Mouse (Mus musculus): ENCODE results near the gene Kcnma1. TPM values are rescaled to one million over a fixed set of nuclear protein-coding genes. Genes with fewer than 3 reads are reported as not detected.

Gene Kcnma1
- polyA plus RNA-seq, 1 experiment from 2014 or later: 2.7 TPM

DNA sequence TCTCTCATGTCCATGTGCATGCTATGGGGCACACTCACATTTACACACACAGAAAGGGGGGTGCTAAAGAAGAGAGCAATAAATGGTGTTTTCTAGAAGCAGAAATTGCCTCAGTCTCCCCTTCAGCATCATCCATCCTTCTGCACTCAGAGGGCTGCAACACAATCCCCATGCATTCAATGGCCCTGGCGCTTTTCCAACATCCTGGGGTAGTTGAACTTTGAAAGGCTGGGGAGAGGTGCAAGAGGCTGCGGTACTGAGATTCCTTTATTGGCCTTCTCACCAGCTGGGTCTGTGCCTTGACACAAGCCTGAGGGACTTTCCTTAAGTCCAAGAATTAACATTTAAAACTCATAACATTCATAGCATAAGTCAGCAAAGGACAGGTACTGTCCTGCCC lies 8.0 kb downstream of the Kcnma1 start:
- no peak overlapping the region for H3K4me2 ChIP-seq (replicated peaks)
- H3K9ac ChIP-seq (replicated peaks): no peak overlapping the region
- no peaks in the 10 kb centered on the region for H3K36me3 ChIP-seq
- ATAC-seq (ENCODE audit: low FRiP score, low read depth): no peak
- H3K4me3 ChIP-seq: no peak overlapping the region
- WGBS: 62% methylated on average over 2 of the region's 2 CpGs
- no peaks in the 10 kb centered on the region for H3K9me3 ChIP-seq
- H3K4me1 ChIP-seq: peaks cover 11% of the 10 kb centered on the region; the same call in 1 of the 2 replicates
- H3K27me3 ChIP-seq: peaks cover 60% of the 10 kb centered on the region
- no peak overlapping the region for H3K27ac ChIP-seq (replicated peaks)

GRCm38 (mm10) chr14:24004471-24005271 lies 9.6 kb downstream of the Kcnma1 start:
- H3K4me1 ChIP-seq: peaks cover 11% of the 10 kb centered on the region; the same call in 1 of the 2 replicates
- WGBS: under 1% methylated on average over 51 of the region's 82 CpGs
- peak; percentile 63 for ATAC-seq (ENCODE audit: low FRiP score, low read depth)
- peak overlapping the region; percentile 73 for H3K9ac ChIP-seq (replicated peaks)
- H3K4me3 ChIP-seq: peak overlapping the region; percentile 77
- no peaks in the 10 kb centered on the region for H3K36me3 ChIP-seq
- H3K9me3 ChIP-seq: no peaks in the 10 kb centered on the region
- H3K4me2 ChIP-seq (replicated peaks): peak overlapping the region; percentile 95
- H3K27ac ChIP-seq (replicated peaks): peak overlapping the region; percentile 72
- peaks cover 63% of the 10 kb centered on the region for H3K27me3 ChIP-seq

DNA sequence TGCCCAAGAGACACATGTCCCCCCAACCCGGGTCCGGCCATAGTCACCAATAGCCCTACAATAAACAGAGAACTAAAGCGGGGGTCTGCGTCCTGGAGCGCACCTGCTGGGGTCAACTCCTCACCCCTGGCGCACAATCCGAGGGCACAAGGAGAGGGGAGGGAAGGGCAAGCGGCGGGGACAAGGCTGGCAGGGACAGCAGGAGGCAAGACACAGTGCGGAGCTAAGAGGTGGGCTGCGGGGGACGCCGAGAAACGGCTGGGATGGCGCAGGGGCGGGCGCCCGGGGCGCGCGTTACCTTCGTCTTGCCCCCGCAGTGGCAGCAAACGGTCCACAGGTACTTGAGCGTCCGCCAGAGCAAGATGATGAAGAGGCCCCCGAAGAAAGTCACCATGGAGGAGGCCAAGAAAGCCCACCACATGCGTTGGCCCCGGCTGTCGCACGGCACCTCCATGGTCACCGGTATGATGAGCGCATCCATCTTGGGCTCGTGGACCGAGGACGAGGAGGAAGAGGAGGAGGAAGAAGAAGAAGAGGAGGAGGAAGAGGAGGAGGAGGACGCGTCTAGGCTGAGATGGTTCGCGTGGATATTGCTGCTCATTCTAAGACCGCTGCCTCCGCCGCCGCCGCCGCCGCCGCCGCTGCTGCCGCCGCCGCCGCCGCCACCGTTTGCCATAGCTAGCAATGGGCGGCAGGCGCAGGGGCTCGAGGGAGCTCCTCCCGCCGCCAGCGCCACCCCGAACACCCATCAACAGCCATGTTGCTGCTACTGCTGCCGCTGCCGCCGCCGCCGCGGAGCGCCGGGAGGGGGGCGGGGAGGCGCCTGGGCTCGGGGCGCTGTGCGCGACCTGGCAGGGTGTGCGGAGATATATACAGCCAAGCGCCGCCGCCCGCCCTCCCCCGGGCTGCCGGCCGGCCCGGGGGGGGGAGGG lies 10.6 kb downstream of the Kcnma1 start:
- ATAC-seq (ENCODE audit: low FRiP score, low read depth): peak; percentile 72
- peaks cover 11% of the 10 kb centered on the region; the same call in 1 of the 2 replicates for H3K4me1 ChIP-seq
- no peaks in the 10 kb centered on the region for H3K36me3 ChIP-seq
- H3K27ac ChIP-seq (replicated peaks): peak overlapping the region; percentile 72
- no peaks in the 10 kb centered on the region for H3K9me3 ChIP-seq
- WGBS: under 1% methylated on average over 67 of the region's 85 CpGs
- peak overlapping the region; percentile 95 for H3K4me2 ChIP-seq (replicated peaks)
- peak overlapping the region; percentile 77 for H3K4me3 ChIP-seq
- peak overlapping the region; percentile 73 for H3K9ac ChIP-seq (replicated peaks)
- H3K27me3 ChIP-seq: peaks cover 63% of the 10 kb centered on the region

DNA sequence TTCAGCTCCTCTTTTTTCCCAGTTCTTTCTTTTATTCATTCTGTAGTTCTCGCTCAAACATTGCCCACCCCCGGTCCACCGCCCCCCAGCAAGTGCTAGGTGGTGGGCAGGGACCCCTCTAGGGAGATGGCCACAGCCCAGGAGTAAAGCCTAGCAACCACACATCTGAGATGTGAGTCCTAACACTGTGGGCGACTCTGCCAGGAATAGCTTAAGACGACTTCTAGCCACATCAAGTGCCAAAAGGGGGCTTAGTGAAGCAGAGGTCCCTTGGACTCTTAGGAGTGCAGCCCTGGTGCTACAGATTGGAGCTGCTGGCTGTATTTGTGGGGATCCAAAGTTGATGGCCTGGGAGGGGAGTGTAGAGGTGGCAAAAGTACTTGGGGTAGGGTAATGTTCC lies 11.6 kb downstream of the Kcnma1 start:
- Histone ChIP-seq H3K4me1 (peaks cover 11% of the 10 kb centered on the region; the same call in 1 of the 2 replicates), H3K4me2 (replicated peaks) (peak overlapping the region; percentile 95), H3K9ac (replicated peaks) (no peak overlapping the region), H3K9me3 (no peaks in the 10 kb centered on the region), H3K27me3 (peaks cover 62% of the 10 kb centered on the region), H3K27ac (replicated peaks) (no peak overlapping the region), H3K4me3 (0 out of 2 replicates have a peak overlapping the region, but pooled peaks have one; percentile 10), H3K36me3 (no peaks in the 10 kb centered on the region)
- WGBS: 59% methylated on average over 5 of the region's 5 CpGs
- ATAC-seq (ENCODE audit: low FRiP score, low read depth): no peak

DNA sequence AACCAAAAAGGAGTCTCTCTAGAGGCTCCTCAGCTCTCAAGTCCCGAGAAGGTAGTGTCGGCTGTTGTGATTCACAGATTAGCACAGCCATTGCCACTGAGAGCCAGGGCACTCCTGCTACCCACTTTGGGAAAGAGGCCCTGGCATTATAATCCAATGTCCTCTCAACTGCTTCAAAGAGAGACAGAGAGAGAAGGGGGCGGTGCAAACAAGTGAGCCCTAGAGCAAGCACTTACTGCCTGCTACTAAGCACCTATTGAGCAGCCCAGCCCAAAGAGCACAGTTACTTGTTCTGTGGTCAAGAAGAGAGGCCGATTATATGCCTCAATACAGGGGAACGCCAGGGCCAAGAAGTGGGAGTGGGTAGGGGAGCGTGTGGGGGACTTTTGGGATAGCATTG lies 16.4 kb downstream of the Kcnma1 start:
- Histone ChIP-seq H3K4me2 (replicated peaks) (no peak overlapping the region), H3K4me3 (no peak overlapping the region), H3K4me1 (no peaks in the 10 kb centered on the region), H3K27ac (replicated peaks) (no peak overlapping the region), H3K9ac (replicated peaks) (no peak overlapping the region), H3K27me3 (peaks cover 14% of the 10 kb centered on the region), H3K36me3 (no peaks in the 10 kb centered on the region), H3K9me3 (no peaks in the 10 kb centered on the region)
- 69% methylated on average over 6 of the region's 6 CpGs for WGBS
- ATAC-seq (ENCODE audit: low FRiP score, low read depth): no peak

- no peaks in the 10 kb centered on the region for H3K9me3 ChIP-seq
- ATAC-seq (ENCODE audit: low FRiP score, low read depth): no peak
- no peaks in the 10 kb centered on the region for H3K4me1 ChIP-seq
- WGBS: 87% methylated on average over 3 of the region's 3 CpGs
- H3K4me2 ChIP-seq (replicated peaks): no peak overlapping the region
- no peaks in the 10 kb centered on the region for H3K36me3 ChIP-seq
- H3K9ac ChIP-seq (replicated peaks): no peak overlapping the region
- peaks cover under 1% of the 10 kb centered on the region; the same call in 1 of the 2 replicates for H3K27me3 ChIP-seq
- H3K4me3 ChIP-seq: no peak overlapping the region
- H3K27ac ChIP-seq (replicated peaks): no peak overlapping the region
Measured at GRCm38 (mm10) chr14:23995831-23996230, 18.5 kb downstream of the Kcnma1 start.

- Histone ChIP-seq H3K27ac (replicated peaks) (no peak overlapping the region), H3K27me3 (no peaks in the 10 kb centered on the region), H3K9me3 (no peaks in the 10 kb centered on the region), H3K4me2 (replicated peaks) (no peak overlapping the region), H3K4me3 (no peak overlapping the region), H3K4me1 (no peaks in the 10 kb centered on the region), H3K36me3 (no peaks in the 10 kb centered on the region), H3K9ac (replicated peaks) (no peak overlapping the region)
- WGBS: 86% methylated on average over 7 of the region's 7 CpGs
- ATAC-seq (ENCODE audit: low FRiP score, low read depth): no peak
Measured at GRCm38 (mm10) chr14:23990871-23991270, 23.4 kb downstream of the Kcnma1 start.

GRCm38 (mm10) chr14:23989696-23990095 lies 24.6 kb downstream of the Kcnma1 start:
- no peak overlapping the region for H3K9ac ChIP-seq (replicated peaks)
- no peak overlapping the region for H3K27ac ChIP-seq (replicated peaks)
- no peaks in the 10 kb centered on the region for H3K36me3 ChIP-seq
- no peak for ATAC-seq (ENCODE audit: low FRiP score, low read depth)
- WGBS: 83% methylated on average over 11 of the region's 11 CpGs
- no peaks in the 10 kb centered on the region for H3K4me1 ChIP-seq
- H3K27me3 ChIP-seq: no peaks in the 10 kb centered on the region
- H3K4me2 ChIP-seq (replicated peaks): no peak overlapping the region
- no peak overlapping the region for H3K4me3 ChIP-seq
- no peaks in the 10 kb centered on the region for H3K9me3 ChIP-seq

DNA sequence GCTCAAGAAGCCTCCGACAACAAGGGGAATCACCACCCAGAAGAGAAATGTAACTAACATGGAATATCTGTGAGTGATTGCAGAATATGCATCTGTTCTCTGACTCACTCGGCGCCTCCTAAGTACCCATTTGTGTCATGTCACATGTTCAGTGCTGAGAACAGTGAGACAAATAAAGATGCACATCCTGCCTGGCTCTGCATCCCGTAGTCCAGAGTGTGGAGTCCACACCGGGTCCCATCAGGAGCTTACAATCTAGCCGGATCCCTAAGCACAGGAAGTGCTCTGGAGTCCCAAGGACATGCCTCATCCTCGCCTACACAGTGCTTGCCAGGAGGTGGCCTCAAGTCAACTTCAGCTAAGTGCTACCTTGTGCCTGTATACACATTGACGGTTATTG lies 32.1 kb downstream of the Kcnma1 start:
- no peaks in the 10 kb centered on the region for H3K9me3 ChIP-seq
- H3K4me2 ChIP-seq (replicated peaks): no peak overlapping the region
- no peak overlapping the region for H3K27ac ChIP-seq (replicated peaks)
- no peak for ATAC-seq (ENCODE audit: low FRiP score, low read depth)
- H3K9ac ChIP-seq (replicated peaks): no peak overlapping the region
- H3K4me1 ChIP-seq: no peaks in the 10 kb centered on the region
- no peaks in the 10 kb centered on the region for H3K36me3 ChIP-seq
- no peaks in the 10 kb centered on the region for H3K27me3 ChIP-seq
- 91% methylated on average over 8 of the region's 8 CpGs for WGBS
- no peak overlapping the region for H3K4me3 ChIP-seq

GRCm38 (mm10) chr14:23974685-23975084 lies 39.6 kb downstream of the Kcnma1 start:
- 93% methylated on average over 2 of the region's 2 CpGs for WGBS
- Histone ChIP-seq H3K36me3 (no peaks in the 10 kb centered on the region), H3K9me3 (no peaks in the 10 kb centered on the region), H3K4me2 (replicated peaks) (no peak overlapping the region), H3K27ac (replicated peaks) (no peak overlapping the region), H3K4me3 (no peak overlapping the region), H3K4me1 (no peaks in the 10 kb centered on the region), H3K9ac (replicated peaks) (no peak overlapping the region), H3K27me3 (no peaks in the 10 kb centered on the region)
- no peak for ATAC-seq (ENCODE audit: low FRiP score, low read depth)

- no peak overlapping the region for H3K27ac ChIP-seq (replicated peaks)
- ATAC-seq (ENCODE audit: low FRiP score, low read depth): no peak
- no peak overlapping the region for H3K9ac ChIP-seq (replicated peaks)
- no peaks in the 10 kb centered on the region for H3K27me3 ChIP-seq
- H3K4me1 ChIP-seq: no peaks in the 10 kb centered on the region
- no peak overlapping the region for H3K4me2 ChIP-seq (replicated peaks)
- H3K9me3 ChIP-seq: no peaks in the 10 kb centered on the region
- no peaks in the 10 kb centered on the region for H3K36me3 ChIP-seq
- WGBS: 87% methylated on average over 8 of the region's 8 CpGs
- H3K4me3 ChIP-seq: no peak overlapping the region
Measured at GRCm38 (mm10) chr14:23966471-23966870, 47.8 kb downstream of the Kcnma1 start.

DNA sequence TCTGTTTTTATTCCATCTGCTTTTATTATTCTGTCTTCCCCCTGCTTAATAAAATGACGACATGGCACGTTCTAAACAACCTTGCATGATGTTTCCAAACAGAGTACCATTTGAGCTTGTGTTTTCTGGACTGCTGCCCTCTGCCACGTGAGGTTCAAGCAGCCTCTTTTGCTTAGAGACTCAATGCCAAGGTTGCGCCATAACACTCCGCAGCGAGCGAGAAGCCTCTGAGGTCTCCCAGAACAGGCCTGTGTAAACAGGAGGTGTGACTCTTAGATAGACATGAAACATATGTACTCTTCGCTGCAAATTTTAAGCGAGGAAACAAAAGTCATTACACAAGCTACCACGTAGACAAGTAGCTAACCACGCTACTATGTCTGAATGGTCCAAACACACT lies 55.2 kb downstream of the Kcnma1 start:
- WGBS: 91% methylated on average over 11 of the region's 11 CpGs
- Histone ChIP-seq H3K9ac (replicated peaks) (no peak overlapping the region), H3K36me3 (no peaks in the 10 kb centered on the region), H3K27ac (replicated peaks) (no peak overlapping the region), H3K9me3 (no peaks in the 10 kb centered on the region), H3K4me1 (no peaks in the 10 kb centered on the region), H3K4me2 (replicated peaks) (no peak overlapping the region), H3K4me3 (no peak overlapping the region), H3K27me3 (no peaks in the 10 kb centered on the region)
- ATAC-seq (ENCODE audit: low FRiP score, low read depth): no peak
